Mouse (Mus musculus) CD4-positive, CD25-positive, alpha-beta regulatory T cell, adult 9 weeks (primary cell): ENCODE measurements around the gene Nabp1. TPM values are rescaled to one million over a fixed set of nuclear protein-coding genes. Genes with fewer than 3 reads are reported as not detected.

Source experiments
- polyA plus RNA-seq: library from polyadenylated mRNA; unstranded; fragments of 100-300 nt; shearing (Covaris generic); gene quantifications from one replicate; pipeline ENCODE4 v1.2.1, GENCODE M21; 2017

Nabp1 gene
- polyA plus RNA-seq, result 136 TPM

GRCm38 (mm10) chr1:51478262-51479026, at the start of gene Nabp1:
Gene Nabp1, minus strand, starts transcription at chr1:51478425.

Other genes starting within 250 kb of the Nabp1 start
- not detected for gene Cavin2, start 189.3 kb downstream of the Nabp1 start, polyA plus RNA-seq